Mouse (Mus musculus) right cerebral cortex, adult 2 months (tissue): Measurements from ENCODE around the gene Cyb5r1.

Source experiments
- DNase-seq, 2 experiments: peaks; one replicate each; pipeline ENCODE4 v3.0.0; 2021 to 2022; ENCODE audit warnings: low spot score in 2 of 2

Cyb5r1 gene

DNA sequence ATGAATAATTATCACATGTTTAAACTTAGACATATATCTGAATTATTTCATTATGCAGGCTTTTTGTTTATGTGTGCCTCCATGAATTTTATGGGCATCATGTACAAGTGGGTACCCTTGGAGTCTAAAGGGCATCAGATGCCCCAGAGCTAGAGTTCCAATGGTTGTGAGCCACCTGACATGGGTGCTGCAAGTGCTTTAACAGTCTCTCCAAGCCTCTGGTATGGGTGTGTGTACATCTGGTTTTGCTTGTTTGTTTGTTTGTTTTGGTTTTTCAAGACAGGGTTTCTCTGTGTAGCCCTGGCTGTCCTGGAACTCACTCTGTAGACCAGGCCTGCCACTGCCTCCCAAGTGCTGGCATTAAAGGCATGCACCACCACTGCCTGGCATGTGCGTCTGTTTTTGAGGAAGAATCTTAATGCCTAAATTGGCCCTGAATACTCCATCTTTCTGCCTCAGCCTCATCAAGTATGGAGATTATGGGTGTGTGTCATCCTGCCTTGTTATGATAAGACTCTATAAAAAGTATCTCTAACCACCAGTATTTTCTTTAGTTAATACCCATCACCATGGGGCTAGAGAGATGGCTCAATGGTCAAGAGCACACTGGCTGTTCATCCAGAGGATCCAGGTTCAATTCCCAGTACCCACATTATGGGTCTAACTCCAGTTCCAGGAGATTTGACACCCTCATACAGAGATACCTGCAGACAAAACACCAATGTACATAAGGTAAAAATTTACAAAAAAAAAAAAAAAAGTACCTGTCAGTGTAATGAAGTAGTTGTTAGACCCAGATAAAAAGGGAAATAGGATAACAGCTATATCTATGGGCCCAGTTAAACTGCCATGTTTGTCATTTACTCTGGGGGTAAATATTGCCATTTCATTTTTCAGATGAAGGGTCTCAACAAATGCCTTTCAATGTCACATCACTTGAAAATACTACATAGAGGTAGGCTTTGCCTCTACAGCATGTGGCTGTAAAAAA, 55.2 kb downstream of the Cyb5r1 start:
- DNase-seq: no peak
